In genomic region chr2:6352541-6352971, GRCm38 (mm10) we compare ENCODE assay signal across 8 mouse cellular contexts. TPM values are rescaled to one million over a fixed set of nuclear protein-coding genes. Genes with fewer than 3 reads are reported as not detected.
A peak's percentile ranks its signal among the peaks of the same experiment; 100 is the strongest.
DNase-seq lines count a peak whose midpoint lies in the region; ATAC-seq lines count a peak whose summit lies in the region.

No protein-coding gene starts in this region.

- no peaks in the 10 kb centered on the region for H3K36me3 ChIP-seq in forebrain, embryonic 14.5 days (ENCODE audit: control insufficient read depth, insufficient read depth, low read length)
- no peaks in the 10 kb centered on the region for H3K36me3 ChIP-seq in forebrain, embryonic 13.5 days (ENCODE audit: poor library complexity, severe bottlenecking)
- 0 out of 2 replicates have a peak, but pooled peaks cover 4% of the 10 kb centered on the region for H3K36me3 ChIP-seq in liver, embryonic 15.5 days (replicated peaks)
- H3K36me3 ChIP-seq in forebrain, embryonic 12.5 days (replicated peaks) = no peaks in the 10 kb centered on the region

- H3K4me2 ChIP-seq in forebrain, embryonic 14.5 days (ENCODE audit: low read length) = no peak overlapping the region
- H3K4me2 ChIP-seq in forebrain, embryonic 13.5 days = no peak overlapping the region
- peak overlapping the region; percentile 35; the same call in 1 of the 2 replicates for H3K4me2 ChIP-seq in liver, embryonic 15.5 days
- H3K4me2 ChIP-seq in forebrain, embryonic 12.5 days = no peak overlapping the region

- no peaks in the 10 kb centered on the region for H3K27me3 ChIP-seq in forebrain, embryonic 14.5 days (replicated peaks; ENCODE audit: control insufficient read depth, insufficient read depth, low read length)
- no peaks in the 10 kb centered on the region for H3K27me3 ChIP-seq in forebrain, embryonic 13.5 days
- H3K27me3 ChIP-seq in liver, embryonic 15.5 days = no peaks in the 10 kb centered on the region
- no peaks in the 10 kb centered on the region for H3K27me3 ChIP-seq in forebrain, embryonic 12.5 days

- no peak overlapping the region for H3K9ac ChIP-seq in forebrain, embryonic 14.5 days (ENCODE audit: low read length)
- H3K9ac ChIP-seq in forebrain, embryonic 13.5 days = no peak overlapping the region
- H3K9ac ChIP-seq in liver, embryonic 15.5 days = no peak overlapping the region
- H3K9ac ChIP-seq in forebrain, embryonic 12.5 days = no peak overlapping the region

- no peaks in the 10 kb centered on the region for H3K9me3 ChIP-seq in forebrain, embryonic 14.5 days (replicated peaks; ENCODE audit: control insufficient read depth, low read length)
- H3K9me3 ChIP-seq in forebrain, embryonic 13.5 days (replicated peaks) = no peaks in the 10 kb centered on the region
- H3K9me3 ChIP-seq in liver, embryonic 15.5 days (replicated peaks) = no peaks in the 10 kb centered on the region
- H3K9me3 ChIP-seq in forebrain, embryonic 12.5 days = no peaks in the 10 kb centered on the region

- peak; percentile 21 for DNase-seq in forebrain, embryonic 14.5 days (ENCODE audit: low spot score)
- peak; percentile 20 for DNase-seq in adrenal gland, postnatal 25 days
- peak; percentile 33 for DNase-seq in retina, embryonic 14.5 days (ENCODE audit: low spot score)
- DNase-seq in spleen, postnatal 14 days (ENCODE audit: low spot score in 2 of 2) = no peak

- WGBS in forebrain, embryonic 14.5 days = 75% methylated on average over 14 of the region's 14 CpGs
- WGBS in forebrain, embryonic 13.5 days = 74% methylated on average over 14 of the region's 14 CpGs
- whole genome bisulfite sequencing in liver, embryonic 15.5 days (ENCODE audit: insufficient replicate concordance) = 35% methylated on average over 14 of the region's 14 CpGs
- WGBS in forebrain, embryonic 12.5 days = 73% methylated on average over 14 of the region's 14 CpGs

- no peak overlapping the region for H3K27ac ChIP-seq in forebrain, embryonic 14.5 days (ENCODE audit: low read depth, low read length)
- H3K27ac ChIP-seq in forebrain, embryonic 13.5 days = no peak overlapping the region
- no peak overlapping the region for H3K27ac ChIP-seq in liver, embryonic 15.5 days (replicated peaks)
- no peak overlapping the region for H3K27ac ChIP-seq in forebrain, embryonic 12.5 days

- ATAC-seq in forebrain, embryonic 14.5 days = no peak
- ATAC-seq in forebrain, embryonic 13.5 days = no peak
- ATAC-seq in hematopoietic stem cell, adult 5-6 weeks (replicated peaks in 1 of 2; ENCODE audit: insufficient read depth in 1 of 2, low FRiP score in 2 of 2, low TSS enrichment in 1 of 2, low read depth in 1 of 2, poor library complexity in 2 of 2, severe bottlenecking in 2 of 2) = peak; percentile 30 to 59; a peak in 3 of 4 replicates
- 0 out of 2 replicates have a peak, but pooled peaks have one; percentile 22 for ATAC-seq in liver, embryonic 15.5 days (ENCODE audit: insufficient read depth)
- ATAC-seq in forebrain, embryonic 12.5 days (ENCODE audit: low FRiP score) = no peak

- H3K4me1 ChIP-seq in forebrain, embryonic 14.5 days (ENCODE audit: control insufficient read depth, insufficient read depth, low read length) = peaks cover 15% of the 10 kb centered on the region
- H3K4me1 ChIP-seq in forebrain, embryonic 13.5 days = peaks cover 19% of the 10 kb centered on the region
- H3K4me1 ChIP-seq in liver, embryonic 15.5 days (replicated peaks) = peaks cover 24% of the 10 kb centered on the region
- H3K4me1 ChIP-seq in forebrain, embryonic 12.5 days = peaks cover 39% of the 10 kb centered on the region

- no peak overlapping the region for H3K4me3 ChIP-seq in forebrain, embryonic 14.5 days (ENCODE audit: low read depth, low read length)
- H3K4me3 ChIP-seq in forebrain, embryonic 13.5 days = no peak overlapping the region
- no peak overlapping the region for H3K4me3 ChIP-seq in liver, embryonic 15.5 days (replicated peaks)
- no peak overlapping the region for H3K4me3 ChIP-seq in forebrain, embryonic 12.5 days (replicated peaks)

RNA-seq across cellular contexts. Expression of gene Usp6nl, which starts 30.1 kb away (rescaled TPM):
- 6.6 and 9.8 TPM in 2 replicates for polyA plus RNA-seq in forebrain, embryonic 14.5 days (2014; fragmentation: Nextera tagmentation; extraction: Ambion mirVana)
- polyA plus RNA-seq in forebrain, embryonic 13.5 days (2015; fragmentation: Nextera tagmentation; extraction: Ambion mirVana) = 6.9 and 8.0 TPM in 2 replicates
- 23.9 and 29.4 TPM in 2 replicates for total RNA-seq in adrenal gland, postnatal 25 days (2021)
- total RNA-seq in hematopoietic stem cell, adult 5-6 weeks (2017) = 29.1 and 34.9 TPM in 2 replicates
- 2.5 and 3.1 TPM in 2 replicates for polyA plus RNA-seq in liver, embryonic 15.5 days (2015; fragmentation: Nextera tagmentation; extraction: Ambion mirVana)
- 13.7 and 15.8 TPM in 2 replicates for polyA plus RNA-seq in forebrain, embryonic 12.5 days (2016; fragmentation: Nextera tagmentation; extraction: Ambion mirVana)

Comparison
In these comparisons a context has a peak if more than half of its experiments do, and no peak if none do; other contexts are left out.
1. ATAC-seq: peak in hematopoietic stem cell, adult 5-6 weeks (2 of 2) and liver, embryonic 15.5 days (single experiment); none in forebrain, embryonic 14.5 days (single experiment), forebrain, embryonic 13.5 days (single experiment) and forebrain, embryonic 12.5 days (single experiment).
2. DNase-seq: peak in forebrain, embryonic 14.5 days (single experiment), adrenal gland, postnatal 25 days (single experiment) and retina, embryonic 14.5 days (single experiment); none in spleen, postnatal 14 days (0 of 2).